Mouse (Mus musculus) left cerebral cortex, adult 18-20 months (tissue): ENCODE results near the gene Krt16. TPM values are rescaled to one million over a fixed set of nuclear protein-coding genes. Genes with fewer than 3 reads are reported as not detected.
A peak's percentile ranks its signal among the peaks of the same experiment; 100 is the strongest.
"Not testable (repeated sequence)": the region's sequence is repeated elsewhere in the genome, so short reads cannot be mapped to it uniquely, and the experiment has no call there.

Experiments used
- DNase-seq, 2 experiments: peaks; one replicate each; pipeline ENCODE4 v3.0.0; 2021 to 2022; ENCODE audit warnings: low spot score in 2 of 2, mixed read lengths in 1 of 2
- total RNA-seq, 2 experiments: library from RNA; stranded (reverse); gene quantifications; 2 replicates each; pipeline ENCODE4 v1.2.3; 2021

Krt16 gene
- total RNA-seq, 2 experiments from 2014 or later, result not detected

DNA sequence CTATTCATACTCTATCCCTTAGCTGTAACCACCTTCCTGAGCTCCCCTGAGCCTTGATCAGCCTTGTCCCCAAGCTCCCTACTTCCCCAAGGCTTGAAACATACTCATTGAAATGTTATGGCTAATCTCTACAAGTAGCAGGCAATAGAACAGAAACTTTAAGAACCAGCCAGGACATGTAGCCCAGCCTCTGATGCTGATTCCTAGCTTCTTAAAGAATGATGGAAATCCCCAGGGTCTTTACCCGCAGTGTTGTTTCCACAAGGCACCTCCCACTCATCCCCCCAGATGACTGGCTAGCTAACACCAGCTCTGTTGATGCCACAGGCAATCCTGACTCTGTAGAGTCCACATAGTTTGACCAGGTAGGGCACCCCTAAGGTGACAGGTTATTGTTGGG lies 9.3 kb upstream of the Krt16 start:
- DNase-seq, result no peak

DNA sequence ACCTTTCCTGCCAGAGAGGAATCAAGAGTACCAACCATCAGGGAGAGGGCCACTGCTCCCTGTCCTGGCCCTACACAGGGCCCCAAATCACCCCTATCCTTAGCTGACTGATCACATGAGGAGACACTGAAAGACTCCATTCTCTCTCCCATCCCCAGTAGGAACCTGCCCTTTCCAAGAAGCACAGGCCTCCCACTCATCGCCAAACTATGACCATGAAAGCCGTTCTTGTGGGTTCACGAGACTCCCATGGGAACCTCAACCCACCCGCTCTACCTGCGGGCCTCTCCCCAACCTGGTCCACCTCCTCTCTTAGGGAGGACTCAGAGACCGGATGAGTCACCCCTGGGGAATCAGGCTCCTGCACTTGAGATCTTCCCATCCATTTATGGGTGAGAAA lies 6.8 kb upstream of the Krt16 start:
- no peak for DNase-seq

DNA sequence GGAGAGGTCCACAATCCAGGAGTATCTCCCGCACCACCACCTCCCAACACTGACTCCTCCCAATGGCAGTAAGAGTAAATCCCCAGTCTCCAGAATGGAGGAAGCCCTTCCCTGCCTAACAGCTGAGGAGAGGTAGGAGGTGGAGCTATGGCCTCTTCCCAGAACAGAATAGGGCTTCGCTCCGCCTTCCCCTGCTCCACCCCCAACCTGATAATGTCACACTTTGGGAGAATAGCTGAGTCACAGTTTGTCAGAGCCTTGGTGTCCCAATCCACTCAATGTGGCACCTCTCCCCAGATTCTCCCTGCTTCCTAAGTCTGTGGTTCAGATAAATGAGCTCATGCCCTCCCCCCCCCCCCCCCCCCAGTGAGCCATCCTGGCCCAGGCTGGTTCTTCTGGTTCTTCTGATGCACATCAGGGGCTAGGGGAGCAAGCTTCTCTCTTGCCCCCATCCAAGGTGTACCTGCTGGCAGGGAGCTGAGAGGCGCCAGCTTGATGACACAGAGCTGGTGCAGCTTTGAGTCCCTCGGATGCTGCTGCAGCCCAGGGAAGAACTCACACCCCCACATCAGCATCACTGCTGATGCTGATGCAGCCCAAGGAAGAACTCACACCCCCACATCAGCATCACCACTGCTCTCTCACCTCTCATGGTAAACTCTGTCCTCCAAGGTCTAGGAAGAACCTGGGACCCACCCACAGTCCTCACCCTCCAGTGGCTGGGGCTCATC lies 5.8 kb upstream of the Krt16 start:
- DNase-seq, result peak in 1 of 2 experiments; percentile 15

DNA sequence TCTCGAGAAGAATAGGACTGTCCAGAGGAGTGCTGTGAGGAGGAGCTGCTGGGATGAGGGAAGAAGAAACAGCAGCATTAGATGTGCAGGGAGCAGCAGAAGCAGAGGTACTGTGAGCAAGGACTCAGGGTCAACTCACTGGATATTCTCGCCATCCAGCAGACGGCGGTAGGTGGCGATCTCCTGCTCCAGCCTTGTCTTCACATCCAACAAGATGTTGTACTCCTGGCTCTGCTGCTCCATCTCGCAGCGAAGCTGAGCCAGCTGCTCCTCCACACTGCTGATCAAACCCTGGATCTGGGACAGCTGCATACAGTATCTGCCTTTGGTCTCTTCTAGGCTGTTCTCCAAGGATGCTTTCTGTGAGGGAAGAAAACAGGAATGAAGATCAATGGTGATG lies 2.2 kb downstream of the Krt16 start:
- DNase-seq, result not testable (repeated sequence)

DNA sequence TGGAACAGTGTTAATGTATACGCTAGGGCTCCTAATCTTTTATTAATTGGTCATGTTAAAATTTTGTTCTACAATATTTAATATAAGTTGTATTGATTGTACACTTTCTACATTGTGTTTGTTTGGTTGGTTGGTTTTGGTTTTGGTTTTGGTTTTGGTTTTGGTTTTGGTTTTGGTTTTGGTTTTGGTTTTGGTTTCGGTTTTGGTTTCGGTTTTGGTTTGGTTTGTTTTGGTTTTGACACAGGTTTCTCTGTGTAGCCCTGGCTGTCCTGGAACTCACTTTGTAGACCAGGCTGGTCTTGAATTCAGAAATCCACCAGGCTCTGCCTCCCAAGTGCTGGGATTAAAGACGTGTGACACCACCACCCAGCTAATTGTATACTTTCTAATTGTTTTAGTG lies 8.4 kb downstream of the Krt16 start:
- DNase-seq, result not testable (repeated sequence)

DNA sequence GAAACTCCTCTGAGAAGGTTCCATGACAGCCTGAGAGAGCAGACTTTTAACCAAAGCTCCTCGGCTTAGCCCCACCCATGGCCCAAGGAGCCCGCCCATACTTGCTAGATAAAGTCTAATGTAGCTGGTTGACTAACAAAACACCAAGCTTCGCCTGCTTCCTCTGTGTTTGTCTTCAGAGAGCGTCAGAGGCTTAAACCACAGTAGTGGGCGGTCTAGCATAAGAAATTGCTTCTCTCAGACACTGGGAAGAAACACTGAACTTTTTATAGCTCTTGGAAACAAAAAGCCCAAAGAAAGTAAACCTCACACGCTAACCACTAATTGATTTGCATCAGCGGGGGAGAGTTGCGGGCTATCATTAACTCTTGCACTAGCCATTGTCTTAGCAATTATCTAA lies 27.0 kb downstream of the Krt16 start:
- DNase-seq, result no peak

DNA sequence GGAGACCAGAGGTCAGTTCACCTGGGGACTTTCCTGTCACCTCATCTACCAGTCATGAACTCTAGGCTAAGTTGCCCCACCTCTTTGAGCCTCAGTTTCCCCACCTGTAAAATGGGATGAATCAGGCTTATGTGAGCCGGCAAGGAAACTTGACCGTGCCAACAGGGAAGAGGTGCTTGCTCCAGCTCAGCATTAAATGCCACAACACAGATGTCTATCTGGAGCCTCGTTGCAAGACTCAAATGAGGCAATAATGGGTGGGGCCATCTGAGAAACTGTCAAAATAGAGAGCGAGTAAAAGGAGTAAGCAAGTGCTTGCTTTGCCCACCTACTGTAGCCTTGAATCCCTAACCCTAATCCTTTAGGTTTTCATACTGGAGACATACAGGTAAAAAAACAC lies 29.4 kb downstream of the Krt16 start:
- no peak for DNase-seq

DNA sequence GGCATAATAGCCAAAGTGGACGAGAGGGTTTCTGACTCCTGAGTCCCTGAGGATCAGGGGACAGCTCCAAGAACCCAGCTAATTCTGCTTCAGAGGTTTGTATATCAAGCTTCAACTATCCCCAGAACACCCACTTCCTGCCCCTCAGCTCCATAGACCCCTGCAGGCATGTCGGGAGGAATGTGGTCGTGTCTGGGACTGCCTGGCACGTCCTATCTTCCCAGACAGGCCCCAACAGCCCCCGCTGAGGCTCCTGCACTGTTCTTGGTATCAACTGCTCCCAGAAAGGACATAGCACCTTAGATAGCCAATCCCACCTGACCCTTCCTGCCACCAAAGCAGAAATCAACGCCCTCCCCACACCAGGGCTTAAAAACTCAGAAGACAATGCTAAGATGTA lies 40.2 kb downstream of the Krt16 start:
- DNase-seq, result no peak

DNA sequence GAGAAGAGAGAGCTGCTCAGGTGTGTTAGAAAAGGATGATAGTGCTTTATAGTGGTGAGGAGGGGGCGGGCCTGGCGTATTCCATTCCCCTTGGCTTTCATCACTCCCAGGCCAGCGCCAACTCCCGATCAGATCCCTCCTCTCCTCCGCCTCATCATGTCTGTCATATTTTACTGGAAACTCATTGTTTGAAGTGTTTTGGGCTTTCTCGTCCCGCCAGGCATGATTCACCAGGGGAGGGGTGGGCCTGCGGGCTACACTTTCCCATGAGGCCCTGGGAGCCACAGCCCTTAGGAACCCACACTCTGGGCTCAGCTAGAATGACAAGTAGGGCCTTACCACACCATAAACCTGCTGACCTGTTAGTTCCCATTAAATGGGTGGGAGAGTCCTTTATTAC lies 41.2 kb downstream of the Krt16 start, which contains the start of gene Krt14:
Krt14 (minus strand) TSS at position 51 of the 400 bp plus-strand sequence.
- no peak for DNase-seq

DNA sequence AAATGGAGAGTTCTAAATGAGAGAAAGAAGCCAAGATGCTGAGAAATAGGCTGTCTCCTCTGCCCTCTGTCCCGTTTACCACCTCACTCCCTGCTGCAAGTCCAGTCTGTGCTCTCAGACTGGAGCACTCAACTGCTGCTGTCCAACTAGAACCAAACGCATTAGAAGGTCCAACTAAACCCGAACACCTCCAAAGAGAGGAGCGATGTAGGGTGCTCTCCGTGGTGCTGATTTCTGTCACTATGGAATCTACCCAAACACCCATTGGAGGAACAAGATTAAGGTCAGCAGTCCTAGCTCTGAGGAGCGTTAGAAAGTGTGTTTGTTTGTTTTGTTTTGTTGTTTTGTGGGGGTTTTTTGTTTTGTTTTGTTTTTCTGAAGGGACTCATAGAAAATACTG lies 45.3 kb downstream of the Krt16 start:
- DNase-seq, result no peak

DNA sequence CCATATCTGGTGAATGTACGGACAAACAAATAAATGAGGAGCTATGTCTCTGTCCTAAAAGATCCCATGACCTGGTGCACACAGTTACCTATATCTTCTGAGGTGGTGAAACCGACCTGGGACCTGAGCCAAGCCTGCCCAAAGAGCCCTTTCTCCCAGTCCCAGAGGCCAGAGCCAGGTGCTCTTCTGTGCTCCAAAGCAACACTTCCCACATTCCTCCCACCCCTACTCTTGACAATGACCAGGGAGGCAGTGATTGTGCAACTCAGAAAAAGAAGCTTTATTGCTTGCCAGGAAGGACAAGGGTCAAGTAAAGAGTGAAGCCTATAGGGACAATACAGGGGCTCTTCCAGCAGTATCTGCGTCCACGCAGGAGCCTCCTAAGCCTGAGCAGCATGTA lies 45.8 kb downstream of the Krt16 start:
- no peak for DNase-seq

DNA sequence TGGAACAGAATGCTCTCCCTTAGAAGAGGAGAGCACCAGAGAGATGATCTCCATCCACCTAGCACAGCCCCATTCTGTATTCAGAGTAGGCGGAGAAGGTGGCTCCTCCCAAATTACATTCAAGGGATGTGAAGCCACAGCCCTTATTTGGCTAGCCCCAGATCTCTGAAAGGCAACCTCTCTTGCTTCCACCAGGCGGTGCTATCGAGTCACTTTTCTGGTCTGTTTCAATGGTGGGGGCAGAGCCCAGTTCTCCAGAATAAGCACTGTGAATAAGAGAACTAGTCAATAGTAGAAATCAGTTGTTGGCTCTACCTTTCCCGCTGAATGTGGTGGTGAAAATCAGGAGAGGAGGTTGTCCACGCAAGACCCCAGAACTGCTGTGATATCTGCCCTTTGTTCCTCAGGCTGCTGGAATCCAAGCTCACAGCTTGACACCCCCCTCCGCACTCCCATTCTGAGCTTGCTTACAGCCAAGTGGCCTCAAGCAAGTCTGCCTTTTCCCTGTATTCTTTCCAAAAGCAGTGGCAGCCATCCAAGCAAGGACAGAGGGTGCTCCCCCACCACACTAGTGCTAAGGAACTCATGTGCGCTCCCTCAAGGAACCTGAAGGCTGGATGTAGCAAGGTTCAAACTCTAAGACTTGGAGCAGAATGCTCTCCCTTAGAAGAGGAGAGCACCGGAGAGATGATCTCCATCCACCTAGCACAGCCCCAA lies 48.4 kb downstream of the Krt16 start:
- peak; percentile 67 to 72 for DNase-seq

DNA sequence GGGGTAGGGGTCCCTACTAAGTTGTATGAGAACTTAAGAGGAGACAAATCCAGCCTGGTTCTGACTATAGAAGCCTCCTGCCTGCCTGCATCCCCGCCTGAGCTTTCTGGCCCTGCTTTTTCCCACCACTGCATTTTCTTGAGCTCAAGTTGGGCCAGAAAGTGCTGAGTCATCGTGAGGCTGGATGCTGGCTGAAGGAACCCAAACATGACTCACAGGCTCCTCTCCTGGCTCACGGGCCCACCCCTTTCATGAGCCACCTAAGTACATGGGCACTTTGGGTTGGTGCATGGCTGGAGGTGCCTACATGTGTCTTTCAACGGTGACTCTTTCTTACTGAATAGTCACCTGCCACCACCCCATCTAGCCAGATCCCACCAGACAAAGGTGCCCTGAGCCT lies 50.0 kb downstream of the Krt16 start:
- DNase-seq, result peak; percentile 64 to 68

Other genes with a start within 250 kb of the Krt16 start
- not detected for gene Krt33a, start 232.7 kb downstream of the Krt16 start, total RNA-seq
- not detected for gene Krt33b, start 219.0 kb downstream of the Krt16 start, total RNA-seq
- gene Krt34, start 207.3 kb downstream of the Krt16 start, total RNA-seq, result not detected
- not detected for gene Krt31, start 198.4 kb downstream of the Krt16 start, total RNA-seq
- not detected for gene Krt32, start 160.7 kb downstream of the Krt16 start, total RNA-seq
- not detected for gene Krt35, start 152.7 kb downstream of the Krt16 start, total RNA-seq
- gene Krt36, start 143.3 kb downstream of the Krt16 start, total RNA-seq, result not detected
- gene Krt13, start 127.3 kb downstream of the Krt16 start, total RNA-seq, result not detected
- not detected for gene Krt15, start 113.0 kb downstream of the Krt16 start, total RNA-seq
- not detected for gene Krt19, start 100.2 kb downstream of the Krt16 start, total RNA-seq
- 1 to 10 TPM; 3.8 to 4.9 TPM for gene Krt9, start 55.7 kb downstream of the Krt16 start, total RNA-seq
- gene Krt14, start 41.4 kb downstream of the Krt16 start, total RNA-seq, result not detected
- gene Krt17, start 12.1 kb upstream of the Krt16 start, total RNA-seq, result under 1 TPM in 1 of 2 experiments, not detected in 1; 0.28 TPM
- under 1 TPM in 1 of 2 experiments, not detected in 1; 0.35 TPM for gene Krt42, start 21.0 kb upstream of the Krt16 start, total RNA-seq
- 100 to 1,000 TPM; 831 to 849 TPM for gene Eif1, start 71.0 kb upstream of the Krt16 start, total RNA-seq
- not detected for gene Gast, start 85.5 kb upstream of the Krt16 start, total RNA-seq
- gene Hap1, start 107.2 kb upstream of the Krt16 start, total RNA-seq, result 100 to 1,000 TPM; 147 to 179 TPM
- gene Jup, start 148.9 kb upstream of the Krt16 start, total RNA-seq, result 10 to 100 TPM; 47.2 to 49.3 TPM
- gene P3h4, start 165.9 kb upstream of the Krt16 start, total RNA-seq, result 10 to 100 TPM; 10.4 to 11.3 TPM
- gene Fkbp10, start 166.8 kb upstream of the Krt16 start, total RNA-seq, result 1 to 10 TPM; 4.3 to 6.6 TPM
- gene Nt5c3b, start 192.9 kb upstream of the Krt16 start, total RNA-seq, result 10 to 100 TPM; 47.2 to 53.8 TPM
- 1 to 10 TPM in 1 of 2 experiments, under 1 TPM in 1; 0.82 to 1.2 TPM for gene Klhl10, start 193.0 kb upstream of the Krt16 start, total RNA-seq
- gene Klhl11, start 223.8 kb upstream of the Krt16 start, total RNA-seq, result 100 to 1,000 TPM; 104 to 106 TPM